Mouse (Mus musculus): Measurements from ENCODE around the gene Zfp422. TPM values are rescaled to one million over a fixed set of nuclear protein-coding genes. Genes with fewer than 3 reads are reported as not detected.

Zfp422 gene
- 12.4 and 21.8 TPM in 2 replicates for polyA plus RNA-seq (2012; rRNA removed; ENCODE audit: low replicate concordance)

DNA sequence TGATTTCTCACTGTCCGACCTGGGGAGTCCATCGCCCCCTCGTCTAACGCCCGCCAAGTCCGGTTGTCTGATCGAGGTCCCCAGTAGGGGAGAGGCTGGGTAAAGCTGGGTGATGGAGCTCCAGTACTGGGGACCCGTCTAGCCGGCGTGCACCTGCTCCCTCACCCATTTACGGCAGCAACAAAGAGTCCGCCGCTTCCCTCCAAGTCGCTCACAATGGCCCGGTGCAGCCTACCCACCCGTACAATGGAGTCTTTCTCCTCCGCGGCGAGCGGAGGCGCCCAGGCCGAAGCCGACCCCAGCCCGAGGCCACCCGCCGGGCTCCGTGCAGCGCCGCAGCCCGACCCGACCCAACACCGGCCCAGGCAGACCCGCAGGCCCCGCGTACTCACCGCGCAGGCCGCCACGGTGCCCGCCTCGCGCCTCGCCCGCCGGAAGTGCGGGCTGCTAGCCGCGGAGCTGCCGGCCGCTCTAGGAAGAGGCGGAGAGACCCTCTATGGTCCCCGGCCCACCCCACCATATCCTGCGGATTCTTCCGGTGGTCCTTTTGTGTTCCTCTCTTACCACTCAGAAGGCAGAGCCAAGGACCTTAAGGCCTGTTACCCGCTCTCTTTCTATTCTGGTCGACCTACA lies at the start of gene Zfp422:
Zfp422 (minus strand) TSS at position 461 of the 633 bp plus-strand sequence.

DNA sequence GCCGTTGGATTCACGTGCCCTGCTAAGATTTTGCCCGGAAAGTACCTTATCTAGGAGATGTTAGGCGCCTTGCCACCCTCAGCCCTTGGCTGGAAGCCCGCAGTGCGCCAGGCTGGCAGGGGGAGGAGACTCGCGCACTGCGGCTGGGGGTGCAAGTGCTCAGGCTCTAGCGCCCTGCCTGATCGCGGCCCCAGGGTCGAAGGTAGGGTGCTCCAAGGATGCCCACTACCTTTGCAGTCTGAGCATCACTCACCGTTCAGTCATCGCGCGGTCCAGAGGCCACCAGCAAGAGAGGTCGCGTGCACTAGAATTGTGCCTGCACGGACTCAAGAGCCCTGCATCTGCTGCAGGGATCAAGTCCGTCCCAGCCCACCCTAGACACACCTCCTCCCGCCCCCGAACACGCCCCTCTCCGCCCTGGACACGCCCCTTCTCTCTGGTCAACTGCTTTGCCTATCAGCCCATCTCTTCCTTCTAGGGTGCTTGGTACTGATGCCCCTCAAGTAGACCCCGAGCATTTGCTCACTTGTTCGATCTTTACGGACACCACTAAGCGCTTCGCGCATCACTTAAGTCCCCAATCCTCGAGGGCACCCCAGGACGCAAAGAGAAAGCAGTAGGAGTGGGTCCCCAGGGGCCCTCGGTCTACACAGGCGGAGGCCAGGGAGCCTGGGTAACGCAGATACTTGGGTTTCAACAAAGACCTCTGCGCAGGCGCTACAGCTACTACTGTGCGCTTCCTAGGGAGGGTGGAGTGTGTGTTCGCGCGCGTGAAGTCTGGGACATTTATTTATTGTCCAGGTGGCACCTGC lies 44.9 kb upstream of the Zfp422 start, which contains the start of gene Rassf4:
Rassf4 (minus strand) TSS at position 482 of the 812 bp plus-strand sequence.

DNA sequence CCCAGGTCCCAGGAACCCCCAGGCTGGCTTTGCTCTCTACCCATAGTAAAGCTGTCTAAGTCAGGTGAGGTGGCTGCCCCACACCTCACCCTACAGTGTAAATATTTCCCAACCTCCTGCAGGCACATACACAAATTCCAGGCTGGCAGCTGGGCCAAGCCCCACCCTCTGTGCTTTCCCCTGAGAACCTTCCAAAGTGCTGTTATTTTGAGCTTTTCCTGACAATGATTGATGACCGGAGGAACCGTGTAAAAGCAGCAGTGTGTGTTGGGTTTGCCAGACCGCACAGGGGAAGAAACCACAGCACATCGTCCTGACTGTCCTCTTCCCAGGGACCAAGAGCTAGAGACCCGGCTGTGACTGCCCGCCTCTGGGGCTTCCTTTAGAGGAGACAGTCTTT lies 21.6 kb upstream of the Zfp422 start, which contains the start of gene Depp1:
Depp1 (plus strand) TSS at position 204 of the 400 bp plus-strand sequence.

DNA sequence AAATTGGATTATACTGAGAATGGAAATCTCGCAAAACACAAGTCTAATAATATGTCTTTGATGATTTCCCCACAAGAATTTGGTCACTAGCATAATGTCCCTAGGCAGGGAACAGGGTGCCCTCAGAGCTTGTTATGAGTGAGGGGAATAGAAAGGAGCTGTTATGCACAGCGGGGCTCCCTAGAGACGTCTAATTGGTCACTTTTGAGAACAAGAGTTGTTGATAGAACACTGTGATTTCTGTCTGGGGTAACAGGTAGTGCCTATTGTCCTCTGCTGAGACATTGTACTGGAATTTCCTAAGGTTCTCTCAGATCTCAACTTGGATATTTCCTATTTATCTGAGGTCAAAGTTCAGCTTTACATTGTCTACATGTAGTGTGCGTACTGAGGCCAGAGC lies 44.7 kb downstream of the Zfp422 start, which contains the start of gene Olfr215:
Olfr215 (minus strand) TSS at position 101 of the 400 bp plus-strand sequence.

Other genes starting within 250 kb of the Zfp422 start
- gene Alox5, start 167.8 kb downstream of the Zfp422 start, polyA plus RNA-seq (2012; rRNA removed; ENCODE audit: low replicate concordance) = 5.1 and 7.0 TPM in 2 replicates
- not detected in 2 replicates for gene Olfr211, start 139.9 kb downstream of the Zfp422 start, polyA plus RNA-seq (2012; rRNA removed; ENCODE audit: low replicate concordance)
- gene Olfr212, start 122.5 kb downstream of the Zfp422 start, polyA plus RNA-seq (2012; rRNA removed; ENCODE audit: low replicate concordance) = not detected in 2 replicates
- gene Olfr213, start 90.5 kb downstream of the Zfp422 start, polyA plus RNA-seq (2012; rRNA removed; ENCODE audit: low replicate concordance) = not detected in 2 replicates
- gene Gm5580, start 77.9 kb downstream of the Zfp422 start, polyA plus RNA-seq (2012; rRNA removed; ENCODE audit: low replicate concordance) = 0.13 and 0.22 TPM in 2 replicates
- not detected in 2 replicates for gene Olfr214, start 74.8 kb downstream of the Zfp422 start, polyA plus RNA-seq (2012; rRNA removed; ENCODE audit: low replicate concordance)
- gene Olfr215, start 44.8 kb downstream of the Zfp422 start, polyA plus RNA-seq (2012; rRNA removed; ENCODE audit: low replicate concordance) = not detected in 2 replicates
- gene Depp1, start 21.6 kb upstream of the Zfp422 start, polyA plus RNA-seq (2012; rRNA removed; ENCODE audit: low replicate concordance) = 28.9 and 168 TPM in 2 replicates
- gene Rassf4, start 45.0 kb upstream of the Zfp422 start, polyA plus RNA-seq (2012; rRNA removed; ENCODE audit: low replicate concordance) = 18.5 and 21.1 TPM in 2 replicates
- 0.01 and 0.05 TPM in 2 replicates for gene Tmem72, start 87.9 kb upstream of the Zfp422 start, polyA plus RNA-seq (2012; rRNA removed; ENCODE audit: low replicate concordance)

Measured in subcutaneous adipose tissue, adult 2 months (tissue).